ENCODE assay signal across 12 mouse cellular contexts in genomic region chr2:69380281-69380680, GRCm38 (mm10). TPM values are rescaled to one million over a fixed set of nuclear protein-coding genes. Genes with fewer than 3 reads are reported as not detected.
DNase-seq lines count a peak whose midpoint lies in the region; ATAC-seq and TF ChIP-seq lines count a peak whose summit lies in the region.
"Had no signal": no experiment of that assay in that cellular context is flagged by ENCODE, and none has a peak within 500 bp of the region (broad histone marks: within the 10 kb centered on the region; RNA-seq: fewer than 3 reads in every experiment).

Gene Dhrs9, plus strand, starts transcription at chr2:69380445.

- no peak within 1 kb of the TSS for H3K27ac ChIP-seq in liver, embryonic 11.5 days (ENCODE audit: low read depth, low read length)
- peak within 1 kb of the TSS; percentile 60 for H3K27ac ChIP-seq in liver, postnatal 0 days (ENCODE audit: low read depth)
- peak within 1 kb of the TSS; percentile 61 for H3K27ac ChIP-seq in small intestine, adult 2 months (ENCODE audit: insufficient read depth, low read depth, low read length)
- H3K27ac ChIP-seq: embryonic facial prominence, embryonic 15.5 days; neural tube, embryonic 13.5 days had no signal

- no peaks in the 10 kb centered on the region for H3K27me3 ChIP-seq in liver, embryonic 11.5 days (replicated peaks; ENCODE audit: control insufficient read depth, insufficient read depth, low read length)
- no peaks in the 10 kb centered on the region for H3K27me3 ChIP-seq in liver, postnatal 0 days (ENCODE audit: insufficient read depth, low read length)
- H3K27me3 ChIP-seq in small intestine, adult 2 months (ENCODE audit: control insufficient read depth, insufficient read depth, low read length), result no peaks in the 10 kb centered on the region
- H3K27me3 ChIP-seq: embryonic facial prominence, embryonic 15.5 days; neural tube, embryonic 13.5 days had no signal

- peaks cover 3% of the 10 kb centered on the region for H3K4me1 ChIP-seq in liver, embryonic 11.5 days (replicated peaks; ENCODE audit: control insufficient read depth, insufficient read depth, low read length)
- H3K4me1 ChIP-seq in liver, postnatal 0 days (ENCODE audit: insufficient read depth), result peaks cover 17% of the 10 kb centered on the region
- H3K4me1 ChIP-seq in small intestine, adult 2 months (ENCODE audit: control insufficient read depth, insufficient read depth, insufficient read length, low read length), result peaks cover 14% of the 10 kb centered on the region
- H3K4me1 ChIP-seq: embryonic facial prominence, embryonic 15.5 days; neural tube, embryonic 13.5 days had no signal

- TF ChIP-seq POLR2A in small intestine, adult 2 months (IDR thresholded peaks at IDR 0.05; ENCODE audit: low read depth, low read length), result no peak

- no peaks in the 10 kb centered on the region for H3K36me3 ChIP-seq in liver, embryonic 11.5 days (ENCODE audit: control insufficient read depth, insufficient read depth, low read length)
- H3K36me3 ChIP-seq in liver, postnatal 0 days (replicated peaks; ENCODE audit: insufficient read depth, low read length), result no peaks in the 10 kb centered on the region
- H3K36me3 ChIP-seq in small intestine, adult 2 months (ENCODE audit: control insufficient read depth, insufficient read depth, low read length), result no peaks in the 10 kb centered on the region
- H3K36me3 ChIP-seq: embryonic facial prominence, embryonic 15.5 days; neural tube, embryonic 13.5 days had no signal

- no peak within 1 kb of the TSS for H3K4me3 ChIP-seq in liver, embryonic 11.5 days (ENCODE audit: low read depth, low read length)
- H3K4me3 ChIP-seq in liver, postnatal 0 days (ENCODE audit: low read depth, low read length), result peak within 1 kb of the TSS; percentile 25; the same call in 1 of the 2 replicates
- H3K4me3 ChIP-seq in small intestine, adult 2 months (ENCODE audit: low read depth, low read length), result peak within 1 kb of the TSS; percentile 37
- H3K4me3 ChIP-seq: embryonic facial prominence, embryonic 15.5 days; neural tube, embryonic 13.5 days had no signal

- no peak within 1 kb of the TSS for H3K9ac ChIP-seq in liver, embryonic 11.5 days (ENCODE audit: low read depth, low read length)
- no peak within 1 kb of the TSS for H3K9ac ChIP-seq in liver, postnatal 0 days (replicated peaks)
- H3K9ac ChIP-seq: embryonic facial prominence, embryonic 15.5 days; neural tube, embryonic 13.5 days had no signal

- H3K9me3 ChIP-seq in liver, embryonic 11.5 days (ENCODE audit: control insufficient read depth, low read length), result no peaks in the 10 kb centered on the region
- no peaks in the 10 kb centered on the region for H3K9me3 ChIP-seq in liver, postnatal 0 days (ENCODE audit: low read length)
- H3K9me3 ChIP-seq: embryonic facial prominence, embryonic 15.5 days; neural tube, embryonic 13.5 days had no signal

- peak; percentile 26 for DNase-seq in liver
- no peak for DNase-seq in liver, embryonic 11.5 days (ENCODE audit: low spot score)
- DNase-seq in adrenal gland, postnatal 10 days, result peak; percentile 47
- peak; percentile 55 for DNase-seq in liver, postnatal 0 days
- DNase-seq in kidney, postnatal 14 days, result no peak
- DNase-seq in layer of hippocampus, adult 11-12 months (ENCODE audit: low spot score), result no peak
- DNase-seq: kidney, postnatal 25 days had no signal

- H3K4me2 ChIP-seq in liver, embryonic 11.5 days, result no peak within 1 kb of the TSS
- peak within 1 kb of the TSS; percentile 32 for H3K4me2 ChIP-seq in liver, postnatal 0 days (ENCODE audit: low read depth, low read length)
- H3K4me2 ChIP-seq: embryonic facial prominence, embryonic 15.5 days; neural tube, embryonic 13.5 days had no signal

- no peak for TF ChIP-seq CTCF in liver, postnatal 0 days (IDR thresholded peaks at IDR 0.05; ENCODE audit: low read depth)
- no peak for TF ChIP-seq CTCF in small intestine, adult 2 months (IDR thresholded peaks at IDR 0.05; ENCODE audit: extremely low read depth, insufficient read length, insufficient replicate concordance, low read depth, low read length)

- 22% methylated on average over 13 of the region's 13 CpGs for WGBS in liver, embryonic 11.5 days
- WGBS in liver, postnatal 0 days (ENCODE audit: insufficient replicate concordance), result 20% methylated on average over 13 of the region's 13 CpGs
- 15% methylated on average over 13 of the region's 13 CpGs for WGBS in small intestine, adult 2 months

- peak; percentile 55 for TF ChIP-seq EP300 in liver, postnatal 0 days (IDR thresholded peaks at IDR 0.05; ENCODE audit: low read depth)

- ATAC-seq in liver, embryonic 11.5 days (replicated peaks; ENCODE audit: low FRiP score), result no peak
- peak; percentile 69 for ATAC-seq in liver, postnatal 0 days
- ATAC-seq in erythroblast, adult 5-6 weeks (replicated peaks; ENCODE audit: low FRiP score, poor library complexity, severe bottlenecking), result no peak

RNA-seq across cellular contexts. Expression of gene Dhrs9, which starts in this region (rescaled TPM):
- polyA plus RNA-seq in liver, embryonic 11.5 days (2014; fragmentation: Nextera tagmentation; extraction: Ambion mirVana), result 0.05 TPM in 1 of 2 replicates, not detected in the other
- 1 to 10 TPM; 6.9 to 7.3 TPM for total RNA-seq in adrenal gland, postnatal 10 days (2021)
- polyA plus RNA-seq in liver, postnatal 0 days (2015; fragmentation: Nextera tagmentation; extraction: Ambion mirVana), result 0.24 and 0.27 TPM in 2 replicates
- 0.34 and 0.60 TPM in 2 replicates for polyA plus RNA-seq in small intestine, adult 2 months (2012; rRNA removed)
- 2.5 and 5.9 TPM in 2 replicates for total RNA-seq in erythroblast, adult 5-6 weeks (2015; ENCODE audit: low replicate concordance)
- 1.4 and 2.9 TPM in 2 replicates for total RNA-seq in erythroblast, adult 5-6 weeks (2017; ENCODE audit: low replicate concordance)
- total RNA-seq: MEL had no signal
- polyA plus RNA-seq: neural tube, embryonic 13.5 days had no signal

Comparison
In these comparisons a context has a peak if more than half of its experiments do, and no peak if none do; other contexts are left out.
1. DNase-seq: peak in liver (single experiment) and adrenal gland, postnatal 10 days (single experiment); none in liver, embryonic 11.5 days (single experiment), kidney, postnatal 14 days (single experiment) and layer of hippocampus, adult 11-12 months (single experiment).
2. Peak in DNase-seq, ATAC-seq, H3K4me3 ChIP-seq, H3K27ac ChIP-seq and H3K4me2 ChIP-seq in liver, postnatal 0 days; RNA of the gene not detected or under 1 TPM.